Mouse (Mus musculus) large intestine, adult 2 months (tissue): ENCODE measurements around the gene Zfp872. TPM values are rescaled to one million over a fixed set of nuclear protein-coding genes. Genes with fewer than 3 reads are reported as not detected.

ENCODE experiments used
- polyA plus RNA-seq: library from polyadenylated mRNA; depleted of rRNA; stranded (reverse); fragments of >200 nt; gene quantifications from 2 replicates; pipeline ENCODE4 v1.2.3, GENCODE M21; 2012; rRNA removed

The Zfp872 gene
- polyA plus RNA-seq, 1 experiment: not detected

Other genes starting within 250 kb of the Zfp872 start
- 7.4 and 8.0 TPM in 2 replicates for gene Swsap1, start 232.3 kb upstream of the Zfp872 start, polyA plus RNA-seq
- 1.1 and 1.8 TPM in 2 replicates for gene Epor, start 224.6 kb upstream of the Zfp872 start, polyA plus RNA-seq
- gene Rgl3, start 198.6 kb upstream of the Zfp872 start, polyA plus RNA-seq: 1.9 and 2.4 TPM in 2 replicates
- 0.14 and 0.15 TPM in 2 replicates for gene Ccdc151, start 185.5 kb upstream of the Zfp872 start, polyA plus RNA-seq
- gene Prkcsh, start 185.3 kb upstream of the Zfp872 start, polyA plus RNA-seq: 127 and 130 TPM in 2 replicates
- gene Elavl3, start 136.1 kb upstream of the Zfp872 start, polyA plus RNA-seq: 0.29 and 0.47 TPM in 2 replicates
- not detected in 2 replicates for gene Gm49318, start 116.8 kb upstream of the Zfp872 start, polyA plus RNA-seq
- gene Zfp653, start 116.7 kb upstream of the Zfp872 start, polyA plus RNA-seq: 8.6 and 10.0 TPM in 2 replicates
- gene Ecsit, start 102.7 kb upstream of the Zfp872 start, polyA plus RNA-seq: 47.7 and 48.6 TPM in 2 replicates
- 253 and 296 TPM in 2 replicates for gene Cnn1, start 88.9 kb upstream of the Zfp872 start, polyA plus RNA-seq
- 120 and 148 TPM in 2 replicates for gene Elof1, start 70.9 kb upstream of the Zfp872 start, polyA plus RNA-seq
- gene Acp5, start 52.4 kb upstream of the Zfp872 start, polyA plus RNA-seq: 233 and 244 TPM in 2 replicates
- gene Pigyl, start 31.2 kb upstream of the Zfp872 start, polyA plus RNA-seq: 45.9 and 50.1 TPM in 2 replicates
- gene Zfp809, start 37.6 kb downstream of the Zfp872 start, polyA plus RNA-seq: 5.8 and 11.2 TPM in 2 replicates
- 0.57 and 0.67 TPM in 2 replicates for gene Zfp599, start 71.8 kb downstream of the Zfp872 start, polyA plus RNA-seq
- gene Zfp810, start 119.6 kb downstream of the Zfp872 start, polyA plus RNA-seq: 2.8 and 4.9 TPM in 2 replicates
- 3.4 and 3.8 TPM in 2 replicates for gene Anln, start 201.1 kb downstream of the Zfp872 start, polyA plus RNA-seq
- gene 9530077C05Rik, start 223.4 kb downstream of the Zfp872 start, polyA plus RNA-seq: 0.26 and 0.66 TPM in 2 replicates